Mouse (Mus musculus) thymus, adult 18-20 months (tissue): Measurements from ENCODE around the gene Ccl5.
"Not testable (repeated sequence)": the region's sequence is repeated elsewhere in the genome, so short reads cannot be mapped to it uniquely, and the experiment has no call there.

ENCODE experiments used
- DNase-seq, 2 experiments: peaks; one replicate each; pipeline ENCODE4 v3.0.0; 2022; ENCODE audit warnings: mixed read lengths in 2 of 2

The Ccl5 gene

DNA sequence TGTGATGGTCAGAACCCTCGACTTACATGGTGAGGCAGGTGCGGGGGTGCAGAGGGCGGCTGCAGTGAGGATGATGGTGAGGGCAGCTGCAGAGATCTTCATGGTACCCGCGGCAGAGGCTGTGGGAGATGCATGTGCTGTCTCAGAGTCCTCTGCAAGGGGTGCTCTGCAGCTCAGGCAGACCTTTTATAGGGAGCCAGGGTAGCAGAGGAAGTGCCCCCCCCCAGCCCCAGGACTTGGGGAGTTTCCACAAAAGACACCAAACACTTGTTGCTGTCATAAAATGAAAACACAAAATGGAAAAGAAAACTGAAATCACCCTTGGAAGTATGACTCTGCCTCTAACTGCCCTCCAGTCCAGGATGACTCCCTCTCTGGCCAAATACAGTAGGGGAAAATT, at the start of gene Ccl5:
TSS of gene Ccl5 (minus strand) at position 159 of the 400 bp plus-strand sequence.
- no peak for DNase-seq

DNA sequence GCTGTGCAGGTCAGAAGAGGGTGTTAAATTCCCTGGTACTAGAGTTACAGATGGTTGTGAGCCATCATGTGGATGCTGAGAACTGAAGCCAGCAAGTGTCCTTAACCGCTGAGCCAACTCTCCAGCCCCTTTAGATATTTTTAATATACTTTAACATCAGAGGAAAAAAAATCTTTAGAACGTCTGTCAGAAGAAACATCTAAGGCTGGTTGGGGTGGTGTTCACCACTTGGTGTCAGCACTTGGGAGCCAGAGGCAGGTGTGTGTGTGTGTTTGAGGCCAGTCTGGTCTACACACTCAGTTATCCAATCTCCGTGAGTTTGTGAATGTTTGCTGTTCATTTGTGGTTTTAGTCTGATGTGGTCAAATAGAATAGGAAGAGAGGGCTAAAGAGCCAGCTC, 48.7 kb upstream of the Ccl5 start:
- no peak for DNase-seq

DNA sequence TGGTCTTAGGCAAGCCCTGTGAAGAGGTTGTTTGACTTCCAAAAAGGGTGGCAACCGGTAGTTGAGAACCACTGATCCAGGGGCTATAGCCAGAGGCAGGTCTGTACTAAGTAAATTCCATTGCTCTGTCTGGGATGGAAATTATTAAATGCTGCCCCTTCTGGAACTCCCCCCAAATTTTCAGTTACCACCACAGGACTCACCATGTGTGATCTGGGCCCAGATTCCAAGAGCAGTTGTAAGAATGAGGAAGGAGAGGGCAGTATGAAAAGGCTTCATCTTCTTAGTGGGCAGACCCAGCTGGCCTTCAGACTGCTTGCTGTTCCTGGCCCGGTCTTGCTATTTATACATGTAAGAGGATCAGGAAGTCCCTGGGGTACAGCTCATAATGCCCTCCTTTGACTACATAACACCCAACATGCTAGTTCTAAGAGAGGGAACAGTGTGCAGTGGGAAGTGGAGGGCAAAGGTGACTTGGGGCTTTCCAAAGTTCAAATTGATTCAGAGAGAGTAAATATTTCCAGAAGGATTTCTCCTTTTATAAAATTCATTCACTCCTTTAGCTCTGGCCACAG, 48.0 kb upstream of the Ccl5 start, which contains the start of gene Ccl9:
TSS of gene Ccl9 (minus strand) at position 451 of the 575 bp plus-strand sequence.
- no peak for DNase-seq

DNA sequence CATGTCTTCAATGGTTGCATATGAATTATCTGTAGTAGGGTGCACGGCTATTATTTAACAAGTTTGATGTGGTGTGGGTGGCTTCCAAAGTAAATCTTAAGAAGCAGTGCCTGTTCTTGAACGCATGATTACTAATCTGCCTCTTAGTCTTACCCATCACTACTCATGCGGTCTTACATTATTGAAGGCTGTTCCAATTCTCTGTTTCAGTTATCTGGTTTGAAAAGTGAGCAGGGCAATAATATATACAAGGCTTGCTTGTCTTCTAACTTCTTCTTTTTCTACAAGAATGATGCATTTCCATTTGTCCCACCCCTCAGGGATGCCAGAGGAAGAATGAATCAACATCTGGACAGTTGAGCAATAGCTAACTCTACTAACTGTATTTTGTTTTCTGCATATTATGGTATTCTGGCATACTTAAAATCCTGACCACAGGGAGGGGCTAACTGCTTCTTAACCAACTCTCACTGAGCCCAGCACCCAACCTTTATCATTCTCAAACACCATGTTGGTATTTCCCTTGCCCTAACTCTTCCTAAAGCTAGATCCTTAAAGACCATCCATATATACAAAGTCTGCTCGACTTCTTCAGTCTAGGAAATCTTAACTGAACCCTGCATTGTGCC, 46.7 kb upstream of the Ccl5 start:
- no peak for DNase-seq

- DNase-seq: no peak
These were observed 42.5 kb upstream of the Ccl5 start for GRCm38 (mm10) chr11:83572834-83573233.

DNA sequence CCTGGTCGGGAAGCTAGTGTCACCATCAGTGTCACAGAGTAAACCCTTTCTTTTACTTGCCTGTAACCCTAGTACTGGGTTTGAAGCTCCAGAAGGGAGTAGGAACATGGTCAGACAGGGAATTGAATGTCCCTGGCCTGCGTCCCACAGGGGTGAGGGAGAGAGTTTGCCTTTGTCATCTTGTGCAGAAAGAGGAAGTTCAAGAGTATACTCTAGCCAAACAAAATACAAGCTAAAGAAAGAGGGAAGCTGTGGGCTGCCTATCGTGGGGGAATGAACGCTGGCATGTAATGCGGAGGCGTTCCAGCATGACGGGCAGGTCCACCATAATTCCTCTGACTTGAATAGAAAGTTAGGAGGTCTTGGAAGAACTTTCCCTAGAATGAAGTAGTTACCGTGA, 41.9 kb upstream of the Ccl5 start:
- DNase-seq: no peak

DNA sequence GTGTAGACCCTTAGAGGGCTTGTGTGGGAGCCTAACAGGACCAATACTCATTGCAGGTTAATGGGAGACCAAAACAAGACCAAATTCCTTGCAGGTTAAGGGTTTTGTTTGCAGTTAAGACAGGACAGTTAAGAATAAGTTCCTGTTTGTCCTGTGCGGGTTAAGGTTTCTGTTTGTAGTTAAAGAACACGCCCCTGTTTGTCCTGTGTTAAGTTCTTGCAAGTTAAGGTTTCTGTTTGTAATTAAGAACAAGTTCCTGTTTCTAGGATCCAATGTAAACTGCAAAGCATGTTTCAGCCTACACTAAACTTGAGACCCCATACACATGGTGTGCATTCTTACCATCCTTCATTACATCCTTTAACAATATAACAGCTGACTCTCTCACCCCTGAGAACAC, 39.9 kb upstream of the Ccl5 start:
- DNase-seq: no peak

- no peak for DNase-seq
These were observed 38.9 kb upstream of the Ccl5 start for GRCm38 (mm10) chr11:83569249-83569648.

GRCm38 (mm10) chr11:83568786-83569185, 38.5 kb upstream of the Ccl5 start:
- no peak for DNase-seq

DNA sequence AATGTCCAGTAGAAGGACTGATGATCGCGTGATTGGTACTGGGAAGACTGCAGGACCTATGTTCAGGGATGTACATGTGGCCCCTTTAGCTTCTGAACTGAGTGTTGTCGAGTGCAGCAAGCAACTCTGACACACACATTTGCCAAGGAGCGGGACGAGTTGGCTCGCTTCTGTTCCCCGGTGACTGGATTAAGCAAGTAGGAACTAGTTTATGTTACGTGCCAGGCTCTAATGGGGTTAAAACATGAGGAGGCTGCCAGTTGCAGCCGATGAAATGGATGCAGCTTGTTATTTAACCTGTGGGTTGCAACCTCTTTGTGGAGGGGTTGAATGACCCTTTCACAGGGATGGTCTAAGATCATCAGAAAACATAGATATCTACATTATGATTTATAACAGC, 37.7 kb upstream of the Ccl5 start:
- no peak for DNase-seq

DNA sequence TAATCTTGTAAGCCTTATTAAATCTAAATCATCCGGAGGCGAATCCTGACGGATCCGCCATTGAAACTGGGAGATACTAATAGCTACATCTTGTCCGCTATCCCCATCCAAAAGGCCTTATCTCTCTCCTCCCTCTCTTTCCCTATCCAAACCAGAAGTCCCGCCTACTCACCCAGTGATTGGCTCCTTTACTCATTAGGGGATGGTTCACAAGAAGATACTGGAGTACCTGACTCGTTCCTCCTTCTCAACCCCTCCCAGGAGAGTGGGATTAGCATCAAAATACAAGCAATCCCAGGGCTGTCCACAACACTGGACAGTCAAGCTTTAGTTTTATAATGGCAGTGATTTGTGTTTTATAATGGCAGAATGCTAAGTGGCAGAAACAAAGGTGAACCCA, 37.0 kb upstream of the Ccl5 start:
- DNase-seq: no peak

GRCm38 (mm10) chr11:83566617-83567016, 36.3 kb upstream of the Ccl5 start:
- no peak for DNase-seq

GRCm38 (mm10) chr11:83563754-83564153, 33.4 kb upstream of the Ccl5 start:
- DNase-seq: no peak

GRCm38 (mm10) chr11:83562311-83562887, 32.1 kb upstream of the Ccl5 start:
- no peak for DNase-seq

- DNase-seq: no peak
These were observed 30.1 kb upstream of the Ccl5 start for GRCm38 (mm10) chr11:83560405-83560804.

GRCm38 (mm10) chr11:83557074-83557473, 26.8 kb upstream of the Ccl5 start:
- no peak for DNase-seq

GRCm38 (mm10) chr11:83556085-83556781, 25.9 kb upstream of the Ccl5 start:
- no peak for DNase-seq

DNA sequence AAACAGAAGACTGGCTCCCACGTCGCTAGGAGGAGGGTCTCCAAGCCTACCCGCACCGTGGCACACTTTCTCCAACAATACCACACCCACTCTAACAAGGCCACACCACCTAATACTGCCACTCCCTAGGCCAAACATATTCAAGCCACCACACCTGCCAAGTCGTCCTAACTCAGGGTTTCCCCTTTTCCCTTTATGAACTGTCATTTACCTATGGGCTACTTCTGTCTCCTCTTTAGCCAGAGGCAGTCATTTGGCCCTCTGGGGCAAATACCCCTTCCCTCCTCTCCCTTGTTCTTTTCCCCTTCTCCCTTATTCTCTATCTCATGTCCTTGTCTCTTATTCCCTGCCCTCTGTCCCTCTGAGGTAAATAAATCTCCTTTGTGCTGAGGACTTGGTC, 21.4 kb upstream of the Ccl5 start:
- DNase-seq: no peak

GRCm38 (mm10) chr11:83551037-83551436, 20.7 kb upstream of the Ccl5 start:
- not testable (repeated sequence) for DNase-seq

DNA sequence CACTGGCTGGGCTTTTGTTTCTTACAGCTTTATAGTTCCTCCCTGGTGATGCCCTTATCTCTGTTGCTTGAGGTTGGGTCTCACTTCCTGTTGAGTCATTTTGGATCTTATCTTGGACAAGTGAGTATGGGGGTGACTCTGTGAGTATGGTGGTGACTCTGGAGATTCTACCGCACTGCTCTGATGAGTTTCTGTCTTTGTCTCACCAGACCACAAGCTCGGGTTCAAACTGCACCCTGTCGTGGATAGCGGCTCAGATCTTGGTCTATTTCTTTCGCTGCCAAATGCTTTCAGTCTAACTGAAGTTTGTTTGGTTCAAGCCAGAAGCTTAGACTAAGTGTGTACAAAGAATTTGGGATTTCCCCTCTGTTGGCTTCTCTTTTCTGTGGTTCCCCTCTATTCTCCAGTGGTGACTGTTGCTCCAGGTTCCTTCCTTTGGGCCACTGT, 19.9 kb upstream of the Ccl5 start:
- no peak for DNase-seq

DNA sequence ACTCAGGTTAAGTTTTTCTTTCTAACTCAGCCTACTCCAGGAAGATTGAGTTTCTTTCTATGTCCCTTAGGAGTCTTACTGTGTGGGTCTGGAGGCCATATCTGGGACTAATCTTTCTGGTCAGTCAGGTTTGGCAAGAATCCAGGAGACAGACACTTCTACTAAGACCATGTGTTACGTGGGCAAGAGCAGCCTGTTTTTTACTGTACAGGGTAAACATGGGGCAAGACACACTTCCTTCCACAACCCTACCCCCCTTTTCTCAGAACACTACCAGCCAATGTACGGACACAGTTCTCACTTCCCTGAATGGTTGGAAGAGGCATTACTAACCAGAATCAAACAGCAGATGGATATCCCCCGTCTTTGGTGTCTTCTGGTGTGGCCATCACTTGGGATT, 13.9 kb upstream of the Ccl5 start:
- DNase-seq: no peak

DNA sequence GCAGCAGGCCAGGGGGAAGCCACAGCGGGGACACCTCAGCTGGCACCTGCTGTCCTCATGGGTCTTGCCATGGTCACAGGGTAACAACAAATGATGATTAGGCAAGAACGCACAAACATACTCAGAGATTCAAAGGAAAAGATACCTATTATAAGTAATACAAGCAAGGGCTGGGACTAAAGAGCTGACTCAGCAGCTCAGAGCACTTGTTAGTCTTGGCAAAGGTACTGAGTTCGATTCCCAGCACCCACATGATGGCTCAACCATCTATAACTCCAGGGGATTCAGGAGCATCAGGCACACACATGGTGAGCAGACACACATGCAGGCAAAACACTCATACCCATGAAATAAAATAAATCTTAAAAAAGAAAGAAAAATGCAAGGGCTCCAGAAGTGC, 11.1 kb upstream of the Ccl5 start:
- no peak for DNase-seq

GRCm38 (mm10) chr11:83540931-83541330, 10.6 kb upstream of the Ccl5 start:
- no peak for DNase-seq
